Mouse (Mus musculus) thymus, adult 2 months (tissue): ENCODE measurements around the gene Slc4a2.

Experiments
- CTCF ChIP-seq: fragments of 200-500 bp; IDR thresholded peaks from 2 replicates; pipeline ENCODE4 v1.5.1; 2012; ENCODE audit warnings: mild to moderate bottlenecking, control low read depth, low read length, moderate library complexity, borderline replicate concordance; ENCODE audit not compliant: control insufficient read depth, poor library complexity, insufficient read depth; ENCODE audit errors: extremely low read depth
- POLR2A ChIP-seq: fragments of 200-500 bp; IDR thresholded peaks from 2 replicates; pipeline ENCODE4 v1.6.1; 2012; ENCODE audit warnings: mild to moderate bottlenecking, low read length, control low read depth, moderate library complexity; ENCODE audit not compliant: control insufficient read depth, poor library complexity, insufficient read depth; ENCODE audit errors: extremely low read depth

DNA sequence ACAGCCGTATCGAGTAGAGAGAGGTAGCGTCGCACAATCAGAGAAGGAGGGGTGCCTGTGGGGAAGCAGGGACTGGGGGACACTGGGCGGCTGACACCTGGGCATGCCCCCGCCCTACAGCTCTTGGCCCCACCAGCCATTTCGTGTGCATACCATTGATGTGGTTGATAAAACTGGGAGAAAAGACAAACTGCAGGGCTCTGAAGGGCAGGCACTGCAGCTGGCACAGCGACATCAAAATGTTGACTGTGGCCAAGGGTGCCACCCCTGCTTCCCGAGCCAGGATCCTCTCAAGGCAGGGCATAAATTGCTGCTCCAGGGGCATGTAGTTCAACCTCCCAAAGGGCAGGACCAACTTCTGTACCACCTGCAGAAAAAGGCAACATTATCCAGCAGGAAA, 18.4 kb downstream of the Slc4a2 start:
- TF ChIP-seq POLR2A (no peak), CTCF (no peak)
